11 mouse cellular contexts compared by ENCODE assay signal in the genomic region with DNA sequence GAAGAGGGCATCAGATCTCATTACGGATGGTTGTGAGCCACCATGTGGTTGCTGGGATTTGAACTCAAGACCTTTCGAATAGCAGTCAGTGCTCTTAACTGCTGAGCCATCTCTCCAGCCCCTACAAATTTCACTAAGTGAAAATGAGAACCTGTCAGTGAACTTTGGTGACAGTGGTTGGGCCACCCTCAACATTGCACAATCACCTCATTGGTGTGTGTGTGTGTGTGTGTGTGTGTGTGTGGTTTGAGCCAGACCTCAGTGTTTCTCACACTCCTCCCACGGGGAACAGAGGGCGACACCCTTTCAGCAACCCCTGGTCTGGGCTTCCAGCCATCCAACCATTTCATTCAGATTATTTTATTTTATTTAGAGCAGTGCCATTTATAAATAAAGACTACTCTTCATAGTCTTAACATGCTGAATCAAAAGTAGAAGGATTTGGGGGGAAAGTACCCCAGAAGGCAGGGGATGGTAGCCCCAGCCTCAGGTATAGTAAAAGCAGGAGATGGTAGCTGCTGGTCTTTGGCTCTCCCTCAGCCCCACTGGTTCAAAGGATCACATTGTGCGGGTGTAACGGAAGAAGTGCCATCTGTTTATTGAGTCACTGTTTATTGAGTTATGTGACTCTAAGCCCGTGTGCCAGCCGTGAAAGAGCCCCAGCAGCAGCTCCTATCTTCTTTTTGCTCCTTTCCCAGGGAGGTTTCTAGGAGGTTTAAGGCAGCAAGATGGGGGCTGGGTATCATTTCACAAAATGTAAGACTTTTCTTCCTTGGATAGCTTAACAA. TPM values are rescaled to one million over a fixed set of nuclear protein-coding genes. Genes with fewer than 3 reads are reported as not detected.
A peak's percentile ranks its signal among the peaks of the same experiment; 100 is the strongest.
DNase-seq lines count a peak whose midpoint lies in the region; ATAC-seq lines count a peak whose summit lies in the region.
"Had no signal": no experiment of that assay in that cellular context is flagged by ENCODE, and none has a peak within 500 bp of the region (broad histone marks: within the 10 kb centered on the region; RNA-seq: fewer than 3 reads in every experiment).

No protein-coding gene starts in this region.

- 50% methylated on average over 8 of the region's 8 CpGs for WGBS in forebrain, embryonic 15.5 days
- 63% methylated on average over 8 of the region's 8 CpGs for WGBS in forebrain, embryonic 11.5 days
- 52% methylated on average over 8 of the region's 8 CpGs for WGBS in midbrain, embryonic 15.5 days
- 64% methylated on average over 8 of the region's 8 CpGs for WGBS in midbrain, embryonic 11.5 days
- 44% methylated on average over 8 of the region's 8 CpGs for WGBS in limb, embryonic 13.5 days
- 63% methylated on average over 8 of the region's 8 CpGs for WGBS in neural tube, embryonic 15.5 days

- DNase-seq in forebrain, embryonic 11.5 days (ENCODE audit: low spot score) = no peak
- DNase-seq in midbrain, embryonic 11.5 days (ENCODE audit: low spot score, missing footprints) = no peak
- DNase-seq in ovary, postnatal 10 days (ENCODE audit: low spot score) = no peak
- no peak for DNase-seq in kidney, adult 18-20 months

- H3K27ac ChIP-seq in forebrain, embryonic 15.5 days (replicated peaks) = 0 out of 2 replicates have a peak overlapping the region, but pooled peaks have one; percentile 29
- no peak overlapping the region for H3K27ac ChIP-seq in forebrain, embryonic 11.5 days (ENCODE audit: low read depth, low read length)
- H3K27ac ChIP-seq in midbrain, embryonic 15.5 days = 0 out of 2 replicates have a peak overlapping the region, but pooled peaks have one; percentile 29
- H3K27ac ChIP-seq in midbrain, embryonic 11.5 days (ENCODE audit: low read depth, low read length) = no peak overlapping the region
- H3K27ac ChIP-seq in limb, embryonic 13.5 days = 0 out of 2 replicates have a peak overlapping the region, but pooled peaks have one; percentile 22
- H3K27ac ChIP-seq in neural tube, embryonic 15.5 days (replicated peaks) = 0 out of 2 replicates have a peak overlapping the region, but pooled peaks have one; percentile 6

- no peak overlapping the region for H3K4me2 ChIP-seq in forebrain, embryonic 15.5 days (replicated peaks)
- no peak overlapping the region for H3K4me2 ChIP-seq in forebrain, embryonic 11.5 days (ENCODE audit: low read depth, low read length, severe bottlenecking)
- H3K4me2 ChIP-seq in midbrain, embryonic 15.5 days = no peak overlapping the region
- H3K4me2 ChIP-seq in midbrain, embryonic 11.5 days = no peak overlapping the region
- no peak overlapping the region for H3K4me2 ChIP-seq in limb, embryonic 13.5 days (replicated peaks)
- no peak overlapping the region for H3K4me2 ChIP-seq in neural tube, embryonic 15.5 days

- no peak overlapping the region for H3K9ac ChIP-seq in forebrain, embryonic 15.5 days (replicated peaks)
- no peak overlapping the region for H3K9ac ChIP-seq in forebrain, embryonic 11.5 days (ENCODE audit: low read length)
- no peak overlapping the region for H3K9ac ChIP-seq in midbrain, embryonic 15.5 days
- no peak overlapping the region for H3K9ac ChIP-seq in midbrain, embryonic 11.5 days (ENCODE audit: low read length)
- H3K9ac ChIP-seq in limb, embryonic 13.5 days = no peak overlapping the region
- no peak overlapping the region for H3K9ac ChIP-seq in neural tube, embryonic 15.5 days (replicated peaks)

- 0 out of 2 replicates have a peak, but pooled peaks cover 4% of the 10 kb centered on the region for H3K36me3 ChIP-seq in forebrain, embryonic 15.5 days
- H3K36me3 ChIP-seq in forebrain, embryonic 11.5 days (ENCODE audit: control insufficient read depth, insufficient read depth, low read length) = no peaks in the 10 kb centered on the region
- no peaks in the 10 kb centered on the region for H3K36me3 ChIP-seq in midbrain, embryonic 15.5 days (replicated peaks)
- no peaks in the 10 kb centered on the region for H3K36me3 ChIP-seq in midbrain, embryonic 11.5 days (ENCODE audit: control insufficient read depth, insufficient read depth, low read length)
- peaks cover 6% of the 10 kb centered on the region; the same call in 1 of the 2 replicates for H3K36me3 ChIP-seq in limb, embryonic 13.5 days
- no peaks in the 10 kb centered on the region for H3K36me3 ChIP-seq in neural tube, embryonic 15.5 days

- H3K9me3 ChIP-seq in forebrain, embryonic 15.5 days = no peaks in the 10 kb centered on the region
- no peaks in the 10 kb centered on the region for H3K9me3 ChIP-seq in forebrain, embryonic 11.5 days (ENCODE audit: control insufficient read depth, low read length)
- H3K9me3 ChIP-seq in midbrain, embryonic 15.5 days = no peaks in the 10 kb centered on the region
- H3K9me3 ChIP-seq in midbrain, embryonic 11.5 days (ENCODE audit: control insufficient read depth, low read length) = no peaks in the 10 kb centered on the region
- no peaks in the 10 kb centered on the region for H3K9me3 ChIP-seq in limb, embryonic 13.5 days
- H3K9me3 ChIP-seq in neural tube, embryonic 15.5 days (replicated peaks) = no peaks in the 10 kb centered on the region
- H3K9me3 ChIP-seq: megakaryocyte, embryonic 14.5 days had no signal

- no peak overlapping the region for H3K4me3 ChIP-seq in forebrain, embryonic 15.5 days
- H3K4me3 ChIP-seq in forebrain, embryonic 11.5 days (ENCODE audit: low read depth, low read length) = no peak overlapping the region
- no peak overlapping the region for H3K4me3 ChIP-seq in midbrain, embryonic 15.5 days
- H3K4me3 ChIP-seq in midbrain, embryonic 11.5 days (ENCODE audit: low read depth, low read length) = no peak overlapping the region
- no peak overlapping the region for H3K4me3 ChIP-seq in limb, embryonic 13.5 days
- H3K4me3 ChIP-seq in neural tube, embryonic 15.5 days (replicated peaks) = no peak overlapping the region
- H3K4me3 ChIP-seq: megakaryocyte, embryonic 14.5 days had no signal

- H3K4me1 ChIP-seq in forebrain, embryonic 15.5 days = 0 out of 2 replicates have a peak, but pooled peaks cover 3% of the 10 kb centered on the region
- H3K4me1 ChIP-seq in forebrain, embryonic 11.5 days (replicated peaks; ENCODE audit: control insufficient read depth, insufficient read depth, low read length) = no peaks in the 10 kb centered on the region
- H3K4me1 ChIP-seq in midbrain, embryonic 15.5 days = no peaks in the 10 kb centered on the region; the same call in 1 of the 2 replicates
- peaks cover 2% of the 10 kb centered on the region; the same call in 1 of the 2 replicates for H3K4me1 ChIP-seq in midbrain, embryonic 11.5 days (ENCODE audit: control insufficient read depth, insufficient read depth, low read length)
- H3K4me1 ChIP-seq in limb, embryonic 13.5 days = peaks cover 18% of the 10 kb centered on the region
- peaks cover 3% of the 10 kb centered on the region; the same call in 1 of the 2 replicates for H3K4me1 ChIP-seq in neural tube, embryonic 15.5 days

- H3K27me3 ChIP-seq in forebrain, embryonic 15.5 days = no peaks in the 10 kb centered on the region
- H3K27me3 ChIP-seq in forebrain, embryonic 11.5 days (ENCODE audit: control insufficient read depth, insufficient read depth, low read length) = no peaks in the 10 kb centered on the region
- H3K27me3 ChIP-seq in midbrain, embryonic 15.5 days (replicated peaks) = no peaks in the 10 kb centered on the region
- no peaks in the 10 kb centered on the region for H3K27me3 ChIP-seq in midbrain, embryonic 11.5 days (ENCODE audit: control insufficient read depth, insufficient read depth, low read length)
- no peaks in the 10 kb centered on the region for H3K27me3 ChIP-seq in limb, embryonic 13.5 days
- H3K27me3 ChIP-seq in neural tube, embryonic 15.5 days (replicated peaks) = no peaks in the 10 kb centered on the region

- ATAC-seq in forebrain, embryonic 15.5 days (replicated peaks) = no peak
- ATAC-seq in forebrain, embryonic 11.5 days (replicated peaks; ENCODE audit: low FRiP score) = no peak
- ATAC-seq in midbrain, embryonic 15.5 days (replicated peaks) = no peak
- ATAC-seq in midbrain, embryonic 11.5 days (ENCODE audit: low FRiP score) = no peak
- ATAC-seq in limb, embryonic 13.5 days (ENCODE audit: low FRiP score, low read depth) = no peak
- no peak for ATAC-seq in neural tube, embryonic 15.5 days (ENCODE audit: low FRiP score)

RNA-seq across cellular contexts. Expression of gene Gm9999, which starts 2.5 kb away (rescaled TPM):
- polyA plus RNA-seq in forebrain, embryonic 15.5 days (2015; fragmentation: Nextera tagmentation; extraction: Ambion mirVana) = not detected in 2 replicates
- not detected in 2 replicates for polyA plus RNA-seq in forebrain, embryonic 11.5 days (2014; fragmentation: Nextera tagmentation; extraction: Ambion mirVana)
- polyA plus RNA-seq in midbrain, embryonic 15.5 days (2015; fragmentation: Nextera tagmentation; extraction: Ambion mirVana) = not detected in 2 replicates
- polyA plus RNA-seq in midbrain, embryonic 11.5 days (2014; fragmentation: Nextera tagmentation; extraction: Ambion mirVana) = not detected in 2 replicates
- polyA plus RNA-seq in limb, embryonic 13.5 days (2015; fragmentation: Nextera tagmentation; extraction: Ambion mirVana) = not detected in 2 replicates
- polyA plus RNA-seq in neural tube, embryonic 15.5 days (2015; fragmentation: Nextera tagmentation; extraction: Ambion mirVana) = not detected in 2 replicates
- polyA plus RNA-seq: frontal cortex, adult 2 months; kidney, embryonic 14.5 days had no signal

RNA-seq across cellular contexts. Expression of gene Spty2d1, which starts 22.3 kb away (rescaled TPM):
- 11.5 and 12.2 TPM in 2 replicates for polyA plus RNA-seq in forebrain, embryonic 15.5 days (2015; fragmentation: Nextera tagmentation; extraction: Ambion mirVana)
- polyA plus RNA-seq in forebrain, embryonic 11.5 days (2014; fragmentation: Nextera tagmentation; extraction: Ambion mirVana) = 12.7 and 14.0 TPM in 2 replicates
- polyA plus RNA-seq in midbrain, embryonic 15.5 days (2015; fragmentation: Nextera tagmentation; extraction: Ambion mirVana) = 7.1 and 8.1 TPM in 2 replicates
- polyA plus RNA-seq in midbrain, embryonic 11.5 days (2014; fragmentation: Nextera tagmentation; extraction: Ambion mirVana) = 12.5 and 13.3 TPM in 2 replicates
- 20.3 and 21.8 TPM in 2 replicates for polyA plus RNA-seq in limb, embryonic 13.5 days (2015; fragmentation: Nextera tagmentation; extraction: Ambion mirVana)
- 7.3 and 8.7 TPM in 2 replicates for polyA plus RNA-seq in neural tube, embryonic 15.5 days (2015; fragmentation: Nextera tagmentation; extraction: Ambion mirVana)

RNA-seq across cellular contexts. Expression of gene Uevld, which starts 27.6 kb away (rescaled TPM):
- 8.1 and 8.9 TPM in 2 replicates for polyA plus RNA-seq in forebrain, embryonic 15.5 days (2015; fragmentation: Nextera tagmentation; extraction: Ambion mirVana)
- 13.9 and 14.3 TPM in 2 replicates for polyA plus RNA-seq in forebrain, embryonic 11.5 days (2014; fragmentation: Nextera tagmentation; extraction: Ambion mirVana)
- 5.4 and 6.5 TPM in 2 replicates for polyA plus RNA-seq in midbrain, embryonic 15.5 days (2015; fragmentation: Nextera tagmentation; extraction: Ambion mirVana)
- 14.3 and 14.8 TPM in 2 replicates for polyA plus RNA-seq in midbrain, embryonic 11.5 days (2014; fragmentation: Nextera tagmentation; extraction: Ambion mirVana)
- 10.3 and 10.8 TPM in 2 replicates for polyA plus RNA-seq in limb, embryonic 13.5 days (2015; fragmentation: Nextera tagmentation; extraction: Ambion mirVana)
- 4.3 and 5.2 TPM in 2 replicates for polyA plus RNA-seq in neural tube, embryonic 15.5 days (2015; fragmentation: Nextera tagmentation; extraction: Ambion mirVana)

Comparison
In these comparisons a context has a peak if more than half of its experiments do, and no peak if none do; other contexts are left out.
1. H3K27ac ChIP-seq: peak in forebrain, embryonic 15.5 days (single experiment), midbrain, embryonic 15.5 days (single experiment), limb, embryonic 13.5 days (single experiment) and neural tube, embryonic 15.5 days (single experiment); none in forebrain, embryonic 11.5 days (single experiment) and midbrain, embryonic 11.5 days (single experiment).